Mouse (Mus musculus): ENCODE measurements around the gene Tm7sf2. TPM values are rescaled to one million over a fixed set of nuclear protein-coding genes. Genes with fewer than 3 reads are reported as not detected.
"Not testable (repeated sequence)": the region's sequence is repeated elsewhere in the genome, so short reads cannot be mapped to it uniquely, and the experiment has no call there.

Tm7sf2 gene
- polyA plus RNA-seq, 1 experiment from 2014 or later, result 51.6 TPM

- no peak overlapping the region for H3K4me2 ChIP-seq
- ATAC-seq (ENCODE audit: low FRiP score), result no peak
- H3K27me3 ChIP-seq, result no peaks in the 10 kb centered on the region
- 92% methylated on average over 11 of the region's 11 CpGs for WGBS
- H3K9ac ChIP-seq, result 0 out of 2 replicates have a peak overlapping the region, but pooled peaks have one; percentile 91
- peaks cover 57% of the 10 kb centered on the region for H3K36me3 ChIP-seq
- no peak overlapping the region for H3K4me3 ChIP-seq
- H3K9me3 ChIP-seq, result no peaks in the 10 kb centered on the region
- peaks cover 32% of the 10 kb centered on the region for H3K4me1 ChIP-seq (replicated peaks)
- H3K27ac ChIP-seq, result no peak overlapping the region
These were observed 19.3 kb downstream of the Tm7sf2 start for GRCm38 (mm10) chr19:6048681-6049410.

GRCm38 (mm10) chr19:6047899-6048166 is 20.3 kb downstream of the Tm7sf2 start:
- 88% methylated on average over 8 of the region's 8 CpGs for WGBS

DNA sequence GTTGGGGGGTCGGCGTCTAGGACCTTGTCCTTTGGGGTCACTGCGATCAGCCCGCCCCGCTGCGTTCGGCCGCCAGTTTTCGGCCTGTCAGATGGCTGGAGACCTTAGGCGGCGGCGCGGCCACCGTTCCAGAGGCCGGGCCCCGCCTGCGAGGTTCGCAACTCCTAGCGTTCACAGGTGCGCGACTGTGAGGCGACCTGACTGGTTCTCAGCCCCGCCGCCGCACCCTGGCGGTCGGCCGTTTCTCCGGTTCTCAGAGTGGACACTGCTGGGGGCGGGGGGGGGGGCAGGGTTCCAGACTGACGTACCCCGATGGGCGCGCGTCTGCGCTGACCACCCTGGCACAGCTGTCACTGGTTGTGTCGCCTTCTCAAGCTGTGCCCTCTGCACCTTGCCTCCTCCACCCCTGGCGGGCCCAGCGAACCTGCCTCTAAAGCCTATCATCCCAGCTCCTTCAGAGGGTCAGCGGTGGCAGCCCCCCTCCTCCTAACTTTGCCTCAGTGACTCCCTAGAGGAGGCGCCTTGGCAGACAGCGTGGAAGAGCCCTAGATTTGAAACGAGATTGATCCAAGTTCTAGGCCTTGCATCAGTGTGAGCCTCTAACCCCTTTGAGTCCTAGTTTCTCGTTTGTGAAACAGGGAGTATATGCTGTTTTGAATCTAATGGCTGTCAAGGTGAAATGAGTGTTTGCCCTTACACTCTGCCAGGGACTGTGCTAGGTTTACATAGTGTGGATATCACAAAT is 20.8 kb downstream of the Tm7sf2 start:
- Histone ChIP-seq H3K9ac (peak overlapping the region; percentile 91), H3K4me3 (peak overlapping the region; percentile 88), H3K4me2 (peak overlapping the region; percentile 99), H3K36me3 (peaks cover 42% of the 10 kb centered on the region), H3K9me3 (no peaks in the 10 kb centered on the region), H3K27ac (peak overlapping the region; percentile 99), H3K27me3 (no peaks in the 10 kb centered on the region), H3K4me1 (replicated peaks) (peaks cover 34% of the 10 kb centered on the region)
- ATAC-seq (ENCODE audit: low FRiP score), result peak; percentile 15
- 2% methylated on average over 44 of the region's 44 CpGs for WGBS

More at GRCm38 (mm10) chr19:6047899-6048166, 20.3 kb downstream of the Tm7sf2 start:
- peak overlapping the region; percentile 88 for H3K4me3 ChIP-seq
- peaks cover 32% of the 10 kb centered on the region for H3K4me1 ChIP-seq (replicated peaks)
- peak overlapping the region; percentile 99; the same call in 1 of the 2 replicates for H3K27ac ChIP-seq
- H3K4me2 ChIP-seq, result peak overlapping the region; percentile 99
- peak overlapping the region; percentile 91 for H3K9ac ChIP-seq
- no peak for ATAC-seq (ENCODE audit: low FRiP score)
- H3K36me3 ChIP-seq, result peaks cover 47% of the 10 kb centered on the region
- H3K9me3 ChIP-seq, result no peaks in the 10 kb centered on the region
- no peaks in the 10 kb centered on the region for H3K27me3 ChIP-seq

DNA sequence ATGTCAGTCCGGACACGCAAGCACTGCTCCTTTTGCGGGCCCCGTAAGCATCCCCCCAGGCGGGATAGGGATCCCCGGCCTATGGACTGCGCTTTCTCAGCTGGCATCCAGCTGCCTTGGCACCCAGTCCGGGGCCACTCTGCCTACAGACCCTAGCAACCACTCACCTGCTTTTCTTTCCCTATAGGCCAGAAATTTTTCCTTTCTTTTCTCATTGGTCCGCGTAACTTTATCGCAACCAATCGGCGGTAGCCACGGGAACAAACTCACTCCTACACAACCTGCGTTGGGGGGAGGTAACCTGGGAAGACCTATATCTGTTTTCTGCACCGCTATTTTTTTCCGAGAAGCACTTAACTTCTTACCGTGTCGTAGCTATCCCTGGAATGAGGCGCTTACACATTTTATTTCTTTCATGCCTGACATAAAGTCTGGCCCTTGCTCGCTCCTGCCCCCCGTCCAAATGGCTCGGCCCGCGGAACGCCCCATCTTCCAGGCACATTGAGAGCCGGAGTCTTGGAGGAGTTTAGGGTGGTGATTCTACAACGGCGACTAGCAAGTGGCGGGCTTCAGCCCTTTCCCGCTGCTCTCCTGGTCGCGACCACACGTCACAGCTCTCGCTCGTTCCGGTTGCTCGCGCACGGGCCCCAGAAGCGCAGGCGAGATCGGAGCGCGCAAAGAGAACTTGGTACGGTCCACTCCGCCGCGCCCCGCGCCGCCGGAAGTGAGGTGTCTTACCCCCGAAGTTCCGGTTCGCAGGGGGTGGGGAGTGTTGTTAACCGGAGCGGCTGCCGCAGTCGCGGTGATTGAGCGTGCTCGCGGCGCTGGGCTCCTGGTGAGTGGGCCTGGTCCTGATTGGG is 21.6 kb downstream of the Tm7sf2 start, which contains the start of gene Syvn1:
Syvn1 (plus strand) TSS at position 283 of the 860 bp plus-strand sequence.
- H3K27ac ChIP-seq, result peak within 1 kb of the TSS; percentile 99
- peak; percentile 96 for ATAC-seq (ENCODE audit: low FRiP score)
- H3K4me2 ChIP-seq, result peak within 1 kb of the TSS; percentile 99
- H3K4me1 ChIP-seq (replicated peaks), result peaks cover 38% of the 10 kb centered on the region
- no peaks in the 10 kb centered on the region for H3K9me3 ChIP-seq
- H3K9ac ChIP-seq, result peak within 1 kb of the TSS; percentile 91
- H3K27me3 ChIP-seq, result no peaks in the 10 kb centered on the region
- under 1% methylated on average over 65 of the region's 65 CpGs for WGBS
- H3K36me3 ChIP-seq, result peaks cover 34% of the 10 kb centered on the region
- H3K4me3 ChIP-seq, result peak within 1 kb of the TSS; percentile 88

DNA sequence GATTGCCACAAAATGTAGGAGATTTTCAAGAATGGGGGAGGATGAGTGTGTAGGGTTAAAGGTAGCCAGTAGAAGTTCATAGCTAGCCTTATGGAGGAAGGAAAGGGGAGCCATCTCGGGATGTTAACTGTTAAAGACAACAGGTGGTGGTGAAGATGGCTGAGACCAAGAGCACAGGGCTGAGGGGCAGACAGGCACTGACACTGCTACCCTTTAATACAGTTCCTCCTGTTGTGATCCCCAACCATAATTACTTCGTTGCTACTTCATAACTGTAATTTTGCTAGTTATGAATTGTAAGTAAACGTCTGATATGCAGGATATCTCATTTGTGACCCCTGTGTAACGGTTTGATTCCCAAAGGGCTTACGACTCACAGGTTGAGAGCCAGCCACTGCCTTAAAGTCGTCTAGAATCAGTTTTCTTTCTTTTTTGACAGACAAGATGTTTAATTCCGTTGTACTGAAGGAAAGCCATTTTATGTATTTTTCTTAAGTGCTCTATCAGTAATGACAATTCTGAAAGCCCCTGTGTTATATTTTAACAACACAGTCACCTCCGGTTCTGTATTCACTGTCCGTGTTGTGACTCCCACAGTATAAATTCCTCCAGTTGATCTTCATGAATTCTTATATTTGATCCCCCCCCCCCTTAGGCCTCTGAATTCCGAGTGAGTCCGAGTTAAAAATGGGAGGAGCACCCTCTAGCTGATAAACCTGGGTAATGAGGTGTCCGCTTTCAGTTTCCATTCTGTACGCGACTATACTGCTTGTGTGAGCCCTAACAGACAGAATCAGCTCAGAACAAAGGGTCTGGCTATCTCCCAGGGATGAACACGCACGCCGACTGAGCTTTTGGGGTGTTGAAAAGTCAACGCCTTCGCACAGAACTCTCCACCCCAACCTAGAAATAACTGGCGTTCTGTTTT is 22.5 kb downstream of the Tm7sf2 start:
- no peaks in the 10 kb centered on the region for H3K9me3 ChIP-seq
- 21% methylated on average over 20 of the region's 20 CpGs for WGBS
- peak; percentile 46 for ATAC-seq (ENCODE audit: low FRiP score)

DNA sequence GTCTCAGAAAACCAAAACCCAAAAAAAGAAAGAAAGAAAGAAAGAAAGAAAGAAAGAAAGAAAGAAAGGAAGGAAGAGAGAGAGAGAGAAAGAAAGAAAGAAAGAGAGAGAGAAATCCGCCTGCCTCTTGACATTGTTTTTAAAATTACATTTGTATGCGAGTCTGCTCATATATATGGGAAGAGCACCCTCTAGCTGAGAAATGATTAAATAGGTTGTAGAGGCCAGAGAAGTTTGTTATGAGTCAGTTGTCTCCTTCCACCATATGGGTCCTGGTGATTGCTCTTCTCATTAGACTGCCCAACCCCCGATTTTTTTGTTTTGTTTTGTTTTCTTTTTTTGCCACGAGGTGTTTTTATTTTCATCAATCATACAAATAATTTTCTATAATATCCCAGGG is 24.1 kb downstream of the Tm7sf2 start:
- H3K27me3 ChIP-seq; ATAC-seq (ENCODE audit: low FRiP score); H3K4me2 ChIP-seq; H3K36me3 ChIP-seq; H3K27ac ChIP-seq; H3K4me3 ChIP-seq; H3K9me3 ChIP-seq; H3K9ac ChIP-seq: not testable (repeated sequence)
- peaks cover 33% of the 10 kb centered on the region for H3K4me1 ChIP-seq (replicated peaks)
- 65% methylated on average over 4 of the region's 4 CpGs for WGBS

More for the DNA sequence above, 22.5 kb downstream of the Tm7sf2 start:
- H3K27me3 ChIP-seq, result no peaks in the 10 kb centered on the region
- peaks cover 25% of the 10 kb centered on the region for H3K36me3 ChIP-seq
- H3K4me2 ChIP-seq, result peak overlapping the region; percentile 99
- H3K9ac ChIP-seq, result peak overlapping the region; percentile 91
- H3K27ac ChIP-seq, result peak overlapping the region; percentile 99
- H3K4me3 ChIP-seq, result peak overlapping the region; percentile 88
- H3K4me1 ChIP-seq (replicated peaks), result peaks cover 38% of the 10 kb centered on the region

- Histone ChIP-seq H3K9me3 (no peaks in the 10 kb centered on the region), H3K4me3 (no peak overlapping the region), H3K27ac (0 out of 2 replicates have a peak overlapping the region, but pooled peaks have one; percentile 13), H3K36me3 (no peaks in the 10 kb centered on the region), H3K27me3 (no peaks in the 10 kb centered on the region), H3K4me2 (no peak overlapping the region), H3K4me1 (replicated peaks) (peaks cover 16% of the 10 kb centered on the region), H3K9ac (no peak overlapping the region)
- no peak for ATAC-seq (ENCODE audit: low FRiP score)
- WGBS, result 77% methylated on average over 9 of the region's 9 CpGs
These were observed 25.9 kb downstream of the Tm7sf2 start for GRCm38 (mm10) chr19:6042293-6042692.

DNA sequence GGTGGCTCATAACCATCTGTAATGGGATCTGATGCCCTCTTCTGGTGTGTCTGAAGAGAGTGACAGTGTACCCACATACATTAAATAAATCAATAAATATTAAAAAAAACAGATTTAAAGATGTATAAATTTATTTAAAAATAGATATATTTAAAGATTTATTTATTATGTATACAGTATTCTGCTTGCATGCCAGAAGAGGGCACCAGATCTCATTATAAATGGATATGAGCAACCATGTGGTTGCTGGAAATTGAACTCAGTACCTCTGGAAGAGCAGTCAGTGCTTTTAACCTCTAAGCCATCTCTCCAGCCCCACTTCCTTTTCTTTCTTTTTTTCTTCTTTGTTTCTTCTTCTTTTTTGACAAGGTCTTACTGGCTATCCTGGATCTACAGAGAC is 28.2 kb downstream of the Tm7sf2 start:
- Histone ChIP-seq H3K4me3 (no peak overlapping the region), H3K27ac (no peak overlapping the region), H3K4me1 (replicated peaks) (peaks cover 7% of the 10 kb centered on the region), H3K9me3 (no peaks in the 10 kb centered on the region), H3K4me2 (no peak overlapping the region), H3K36me3 (no peaks in the 10 kb centered on the region), H3K27me3 (no peaks in the 10 kb centered on the region), H3K9ac (no peak overlapping the region)
- no peak for ATAC-seq (ENCODE audit: low FRiP score)

DNA sequence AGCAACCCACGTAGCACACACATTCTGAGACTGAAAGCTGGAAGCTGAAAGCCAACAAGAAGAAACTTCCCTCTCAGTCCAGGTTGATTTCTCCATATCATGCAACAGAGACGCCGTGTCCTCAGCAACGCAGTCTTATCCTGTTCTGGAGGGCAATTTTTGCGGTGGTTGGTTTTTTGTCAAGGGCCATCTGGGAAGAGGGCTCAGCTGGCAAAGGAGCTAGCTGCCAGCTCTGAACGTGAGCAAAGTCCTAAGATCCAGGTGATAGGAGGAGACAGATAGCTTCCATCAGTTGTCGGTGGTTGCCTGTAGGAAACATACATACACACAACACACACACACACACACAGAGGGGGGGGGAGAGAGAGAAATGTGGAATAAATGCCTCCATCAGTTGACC is 29.8 kb downstream of the Tm7sf2 start:
- Histone ChIP-seq H3K4me2 (no peak overlapping the region), H3K27me3 (no peaks in the 10 kb centered on the region), H3K9ac (no peak overlapping the region), H3K4me1 (replicated peaks) (0 out of 2 replicates have a peak, but pooled peaks cover 5% of the 10 kb centered on the region), H3K36me3 (no peaks in the 10 kb centered on the region), H3K9me3 (no peaks in the 10 kb centered on the region), H3K4me3 (no peak overlapping the region), H3K27ac (no peak overlapping the region)
- 83% methylated on average over 7 of the region's 7 CpGs for WGBS
- no peak for ATAC-seq (ENCODE audit: low FRiP score)

DNA sequence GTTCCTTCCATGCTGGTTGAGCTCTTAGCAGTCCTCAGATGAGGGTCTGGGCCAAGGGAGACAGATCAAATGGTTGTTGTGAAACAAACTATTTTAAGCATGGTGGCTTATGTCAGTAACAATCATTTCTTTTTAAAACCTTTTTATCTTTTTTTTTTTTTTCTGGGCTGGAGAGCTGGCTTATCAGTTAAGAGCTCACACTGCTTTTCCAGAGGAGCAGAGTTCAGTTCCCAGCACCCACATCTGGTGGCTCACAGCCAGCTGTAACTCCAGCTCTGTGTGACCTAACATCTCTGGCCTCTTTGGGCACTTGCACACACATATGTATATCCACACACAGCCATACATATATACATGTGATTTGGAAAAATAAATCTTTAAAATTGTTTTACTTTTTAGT is 30.5 kb downstream of the Tm7sf2 start:
- ATAC-seq (ENCODE audit: low FRiP score), result no peak
- no peaks in the 10 kb centered on the region for H3K36me3 ChIP-seq
- H3K4me1 ChIP-seq (replicated peaks), result 0 out of 2 replicates have a peak, but pooled peaks cover 5% of the 10 kb centered on the region
- H3K4me2 ChIP-seq, result no peak overlapping the region
- H3K9ac ChIP-seq, result no peak overlapping the region
- H3K27me3 ChIP-seq, result no peaks in the 10 kb centered on the region
- H3K4me3 ChIP-seq, result no peak overlapping the region
- no peak overlapping the region for H3K27ac ChIP-seq
- no peaks in the 10 kb centered on the region for H3K9me3 ChIP-seq

GRCm38 (mm10) chr19:6035966-6036585 is 32.1 kb downstream of the Tm7sf2 start:
- Histone ChIP-seq H3K4me1 (replicated peaks) (no peaks in the 10 kb centered on the region), H3K4me2 (no peak overlapping the region), H3K27me3 (no peaks in the 10 kb centered on the region), H3K27ac (no peak overlapping the region), H3K4me3 (no peak overlapping the region), H3K9ac (no peak overlapping the region), H3K9me3 (no peaks in the 10 kb centered on the region), H3K36me3 (no peaks in the 10 kb centered on the region)
- 80% methylated on average over 9 of the region's 9 CpGs for WGBS
- ATAC-seq (ENCODE audit: low FRiP score), result no peak
